Mouse (Mus musculus) intestine, embryonic 16.5 days (tissue): ENCODE measurements around the gene Hira. TPM values are rescaled to one million over a fixed set of nuclear protein-coding genes. Genes with fewer than 3 reads are reported as not detected.
A peak's percentile ranks its signal among the peaks of the same experiment; 100 is the strongest.
"Not testable (repeated sequence)": the region's sequence is repeated elsewhere in the genome, so short reads cannot be mapped to it uniquely, and the experiment has no call there.

Experiments used
- ATAC-seq: fragments of 200-750 bp; cut with Nextera tagmentation; 2 replicates; pipeline ENCODE4 v1.8.0; 2017; ENCODE audit warnings: moderate TSS enrichment, moderate library complexity
- H3K27ac ChIP-seq: fragments of 300-500 bp; sonication (generic); 2 replicates; pipeline ENCODE4 v1.5.1; 2014; ENCODE audit warnings: mild to moderate bottlenecking, low read length
- H3K27me3 ChIP-seq: fragments of 300-500 bp; sonication (generic); replicated peaks from 2 replicates; pipeline ENCODE4 v1.6.1; 2014; ENCODE audit warnings: low read length, control low read depth, mixed read lengths; ENCODE audit not compliant: control insufficient read depth, insufficient read depth
- H3K36me3 ChIP-seq: fragments of 300-500 bp; sonication (generic); 2 replicates; pipeline ENCODE4 v1.6.1; 2014; ENCODE audit warnings: low read length, control low read depth; ENCODE audit not compliant: control insufficient read depth, insufficient read depth
- H3K4me1 ChIP-seq: fragments of 300-500 bp; sonication (generic); 2 replicates; pipeline ENCODE4 v1.6.1; 2014; ENCODE audit warnings: low read length, control low read depth, mixed read lengths; ENCODE audit not compliant: control insufficient read depth, insufficient read depth
- H3K4me2 ChIP-seq: fragments of 300-500 bp; sonication (generic); 2 replicates; pipeline ENCODE4 v1.6.1; 2014; ENCODE audit warnings: low read depth, low read length, control low read depth
- H3K4me3 ChIP-seq: fragments of 300-500 bp; sonication (generic); 2 replicates; pipeline ENCODE4 v1.5.1; 2014; ENCODE audit warnings: mild to moderate bottlenecking, low read length
- H3K9ac ChIP-seq: fragments of 300-500 bp; sonication (generic); 2 replicates; pipeline ENCODE4 v1.6.1; 2014; ENCODE audit warnings: low read depth, low read length
- H3K9me3 ChIP-seq: fragments of 300-500 bp; sonication (generic); 2 replicates; pipeline ENCODE4 v1.6.1; 2016; ENCODE audit warnings: low read length, control low read depth; ENCODE audit not compliant: control insufficient read depth
- WGBS: fragments of 180-500 bp; shearing (Covaris S2); extraction: QIAGEN DNeasy Blood & Tissue Kit; methylation state at CpG from one replicate; pipeline ENCODE4 v1.1.7; 2014; 5-methylcytosine and 5-hydroxymethylcytosine counted together
- polyA plus RNA-seq: library from polyadenylated mRNA; unstranded; fragments of >200 nt; fragmentation: Nextera tagmentation; extraction: Ambion mirVana; gene quantifications from 2 replicates; pipeline ENCODE4 v1.2.1, GENCODE M21; 2015

The Hira gene
- polyA plus RNA-seq, 1 experiment from 2014 or later = 5.5 TPM

GRCm38 (mm10) chr16:18952813-18953212 is 76.0 kb downstream of the Hira start:
- H3K4me1 ChIP-seq = no peaks in the 10 kb centered on the region
- H3K9ac ChIP-seq = no peak overlapping the region
- ATAC-seq = no peak
- no peak overlapping the region for H3K27ac ChIP-seq
- H3K9me3 ChIP-seq = no peaks in the 10 kb centered on the region
- H3K27me3 ChIP-seq = no peaks in the 10 kb centered on the region
- H3K36me3 ChIP-seq = peaks cover 31% of the 10 kb centered on the region
- H3K4me3 ChIP-seq = no peak overlapping the region
- H3K4me2 ChIP-seq = no peak overlapping the region

DNA sequence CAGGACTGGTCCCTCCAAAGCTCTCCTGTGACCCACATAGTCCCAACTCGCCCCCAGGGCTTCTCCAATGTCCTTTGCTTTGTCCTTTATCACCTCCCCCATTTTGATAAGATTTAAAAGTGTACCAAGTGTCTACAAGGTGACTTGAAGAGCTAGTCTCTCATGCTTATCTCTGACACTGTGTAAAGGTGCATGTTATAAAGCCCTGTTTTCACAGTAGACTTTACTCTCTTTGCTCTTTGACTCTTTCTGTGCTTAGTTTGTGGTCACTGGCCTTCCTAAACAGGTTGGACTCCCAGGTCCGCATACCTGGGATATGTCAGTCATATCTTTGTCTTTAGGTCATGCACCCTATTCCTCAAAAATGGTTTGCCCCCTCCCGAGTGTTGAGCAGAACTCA is 78.2 kb downstream of the Hira start:
- peak; percentile 75 for ATAC-seq

GRCm38 (mm10) chr16:18963486-18963885 is 86.6 kb downstream of the Hira start:
- Histone ChIP-seq H3K4me1 (no peaks in the 10 kb centered on the region), H3K27me3 (no peaks in the 10 kb centered on the region), H3K9me3 (no peaks in the 10 kb centered on the region), H3K9ac (no peak overlapping the region), H3K27ac (no peak overlapping the region), H3K4me2 (no peak overlapping the region), H3K36me3 (peaks cover 28% of the 10 kb centered on the region), H3K4me3 (no peak overlapping the region)
- ATAC-seq = no peak

More for the DNA sequence above, 78.2 kb downstream of the Hira start:
- no peak overlapping the region for H3K4me3 ChIP-seq
- no peak overlapping the region for H3K27ac ChIP-seq
- H3K27me3 ChIP-seq = no peaks in the 10 kb centered on the region
- no peak overlapping the region for H3K9ac ChIP-seq
- 75% methylated on average over 3 of the region's 3 CpGs for WGBS
- H3K9me3 ChIP-seq = no peaks in the 10 kb centered on the region
- H3K36me3 ChIP-seq = peaks cover 24% of the 10 kb centered on the region
- no peak overlapping the region for H3K4me2 ChIP-seq
- no peaks in the 10 kb centered on the region for H3K4me1 ChIP-seq

GRCm38 (mm10) chr16:18969420-18970128 is 92.7 kb downstream of the Hira start:
- no peaks in the 10 kb centered on the region for H3K4me1 ChIP-seq
- no peak overlapping the region for H3K27ac ChIP-seq
- H3K9ac ChIP-seq = no peak overlapping the region
- H3K36me3 ChIP-seq = peaks cover 11% of the 10 kb centered on the region
- no peak overlapping the region for H3K4me3 ChIP-seq
- 85% methylated on average over 9 of the region's 9 CpGs for WGBS
- no peaks in the 10 kb centered on the region for H3K9me3 ChIP-seq
- no peaks in the 10 kb centered on the region for H3K27me3 ChIP-seq
- no peak for ATAC-seq
- H3K4me2 ChIP-seq = no peak overlapping the region

DNA sequence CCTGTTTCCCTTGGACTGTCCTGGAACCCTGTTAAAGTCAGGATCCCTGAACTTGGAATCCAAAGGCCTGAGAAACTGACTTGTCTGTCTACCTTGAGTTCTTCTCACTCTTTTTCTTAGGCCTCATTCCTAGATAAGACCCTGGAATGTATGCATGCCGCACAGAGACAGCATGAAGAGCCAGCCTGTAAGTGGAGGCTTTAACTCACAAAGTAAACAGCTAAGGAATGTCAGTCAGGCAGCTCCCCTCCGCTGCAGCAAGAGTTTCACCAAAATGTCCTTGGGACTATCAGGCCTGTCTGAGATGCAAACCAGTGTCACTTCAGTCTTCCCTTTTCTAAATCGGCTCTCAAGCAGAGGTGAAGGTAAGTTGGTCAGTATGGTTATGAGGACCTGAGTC is 94.0 kb downstream of the Hira start:
- Histone ChIP-seq H3K27ac (no peak overlapping the region), H3K4me2 (no peak overlapping the region), H3K9me3 (no peaks in the 10 kb centered on the region), H3K9ac (no peak overlapping the region), H3K4me3 (no peak overlapping the region), H3K27me3 (no peaks in the 10 kb centered on the region), H3K4me1 (no peaks in the 10 kb centered on the region), H3K36me3 (peaks cover 11% of the 10 kb centered on the region)
- 24% methylated on average over 3 of the region's 3 CpGs for WGBS
- no peak for ATAC-seq

DNA sequence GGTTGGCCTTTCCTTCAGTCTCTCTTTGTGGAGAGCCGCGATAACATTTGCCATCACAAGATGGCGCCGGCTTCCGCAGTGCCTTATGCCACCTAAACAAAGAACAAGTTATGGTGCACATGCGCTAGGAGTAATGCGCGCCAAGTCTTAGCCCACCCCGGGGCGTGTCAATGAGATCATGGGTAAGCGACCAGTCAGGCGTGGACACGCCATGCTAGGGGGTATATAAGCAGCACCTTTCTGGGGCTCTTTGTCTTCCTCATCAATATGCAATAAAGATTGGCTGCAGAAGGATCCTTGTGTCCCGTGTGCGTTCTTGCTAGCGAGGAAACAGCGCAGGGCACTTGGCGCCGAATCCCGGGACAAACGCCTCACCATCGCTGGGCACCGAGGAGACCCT is 98.8 kb downstream of the Hira start:
- not testable (repeated sequence) for H3K27me3 ChIP-seq, H3K9ac ChIP-seq, H3K4me2 ChIP-seq, H3K4me3 ChIP-seq, H3K4me1 ChIP-seq, H3K9me3 ChIP-seq, ATAC-seq, H3K27ac ChIP-seq, H3K36me3 ChIP-seq
- 88% methylated on average over 23 of the region's 23 CpGs for WGBS

GRCm38 (mm10) chr16:18976315-18976714 is 99.5 kb downstream of the Hira start:
- no peak for ATAC-seq
- Histone ChIP-seq H3K4me2 (no peak overlapping the region), H3K4me3 (no peak overlapping the region), H3K27me3 (no peaks in the 10 kb centered on the region), H3K36me3 (no peaks in the 10 kb centered on the region), H3K27ac (no peak overlapping the region), H3K9me3 (no peaks in the 10 kb centered on the region), H3K9ac (no peak overlapping the region), H3K4me1 (no peaks in the 10 kb centered on the region)
- WGBS = 83% methylated on average over 23 of the region's 23 CpGs

- Histone ChIP-seq H3K4me3 (no peak overlapping the region), H3K27me3 (no peaks in the 10 kb centered on the region), H3K4me2 (no peak overlapping the region), H3K4me1 (no peaks in the 10 kb centered on the region), H3K36me3 (no peaks in the 10 kb centered on the region), H3K27ac (no peak overlapping the region), H3K9ac (no peak overlapping the region), H3K9me3 (no peaks in the 10 kb centered on the region)
- no peak for ATAC-seq
- 89% methylated on average over 3 of the region's 3 CpGs for WGBS
Observed at GRCm38 (mm10) chr16:18986381-18986780, 109.5 kb downstream of the Hira start.

DNA sequence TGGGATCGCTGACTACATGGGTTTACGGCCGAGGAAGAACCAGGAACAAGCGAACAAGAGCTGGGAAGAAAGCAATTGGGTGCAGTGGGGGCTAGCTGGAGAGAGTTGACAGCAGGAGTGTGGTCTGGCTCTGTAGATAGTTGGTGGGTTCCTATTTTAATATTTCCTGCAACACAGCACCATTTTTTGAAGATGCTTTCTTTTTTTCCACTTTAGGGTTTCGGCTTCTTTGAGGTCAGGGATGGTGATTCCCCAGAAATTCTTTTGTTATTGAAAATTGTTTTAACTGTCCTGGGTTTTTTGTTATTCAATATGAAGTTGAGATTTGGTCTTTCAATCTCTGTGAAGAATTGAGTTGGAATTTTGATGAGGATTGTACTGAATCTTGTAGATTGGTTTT is 110.0 kb downstream of the Hira start:
- H3K4me2 ChIP-seq = no peak overlapping the region
- H3K27ac ChIP-seq = no peak overlapping the region
- H3K9me3 ChIP-seq = no peaks in the 10 kb centered on the region
- ATAC-seq = no peak
- no peaks in the 10 kb centered on the region for H3K27me3 ChIP-seq
- no peak overlapping the region for H3K9ac ChIP-seq
- no peaks in the 10 kb centered on the region for H3K4me1 ChIP-seq
- 92% methylated on average over 5 of the region's 5 CpGs for WGBS
- no peaks in the 10 kb centered on the region for H3K36me3 ChIP-seq
- no peak overlapping the region for H3K4me3 ChIP-seq
